Mouse (Mus musculus) olfactory bulb, adult 2 months (tissue): ENCODE measurements around the gene Slc25a11.

Experiments
- CTCF ChIP-seq: fragments of 200-500 bp; IDR thresholded peaks from 2 replicates; pipeline ENCODE4 v1.5.1; 2012; ENCODE audit warnings: low read depth, mild to moderate bottlenecking, low read length, moderate library complexity; ENCODE audit not compliant: insufficient read depth
- POLR2A ChIP-seq: fragments of 200-500 bp; IDR thresholded peaks from 2 replicates; pipeline ENCODE4 v1.6.1; 2012; ENCODE audit warnings: mild to moderate bottlenecking, low read depth, low read length, moderate library complexity; ENCODE audit not compliant: insufficient read depth

DNA sequence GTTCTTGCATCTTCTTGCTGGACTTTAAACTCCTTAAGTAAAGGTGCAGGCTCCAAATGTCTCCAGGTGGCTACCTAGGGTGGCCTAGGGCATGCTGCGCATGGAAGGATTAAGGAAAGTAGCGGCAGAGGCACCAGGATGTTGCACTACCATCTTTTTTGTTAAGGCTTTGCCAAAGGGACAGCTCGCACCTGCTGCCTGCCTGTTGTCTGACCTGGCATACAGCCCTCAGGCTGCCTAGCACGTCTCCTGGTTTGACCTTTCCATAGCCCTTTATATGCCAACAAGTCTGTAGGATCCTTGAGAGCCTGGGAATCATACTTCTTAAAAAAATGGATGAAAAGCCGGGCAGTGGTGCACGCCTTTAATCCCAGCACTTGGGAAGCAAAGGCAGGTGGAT lies 4.2 kb downstream of the Slc25a11 start:
- no peak for TF ChIP-seq CTCF
- no peak for TF ChIP-seq POLR2A
